Mouse (Mus musculus) CD4-positive, CD25-positive, alpha-beta regulatory T cell, adult 4 months (primary cell): ENCODE measurements around the gene Ddost. TPM values are rescaled to one million over a fixed set of nuclear protein-coding genes. Genes with fewer than 3 reads are reported as not detected.
A peak's percentile ranks its signal among the peaks of the same experiment; 100 is the strongest.

Experiments
- ATAC-seq: one replicate; pipeline ENCODE4 v1.8.0; 2017
- polyA plus RNA-seq, 2 experiments: library from polyadenylated mRNA; unstranded; fragments of 100-300 nt; shearing (Covaris generic); gene quantifications; one replicate each; pipeline ENCODE4 v1.2.1; 2017

The Ddost gene
- polyA plus RNA-seq: 100 to 1,000 TPM in 1 of 2 experiments, 10 to 100 TPM in 1; 92.3 to 122 TPM

GRCm38 (mm10) chr4:138304340-138305104 lies at the start of gene Ddost:
Gene Ddost, plus strand, starts transcription at chr4:138304730.
- ATAC-seq: peak; percentile 99

GRCm38 (mm10) chr4:138257116-138257687 lies 47.3 kb upstream of the Ddost start:
- ATAC-seq: no peak

GRCm38 (mm10) chr4:138258663-138259062 lies 45.9 kb upstream of the Ddost start:
- no peak for ATAC-seq

GRCm38 (mm10) chr4:138259482-138259881 lies 45.0 kb upstream of the Ddost start:
- ATAC-seq: no peak

GRCm38 (mm10) chr4:138261843-138262681 lies 42.5 kb upstream of the Ddost start:
- ATAC-seq: peak; percentile 85

GRCm38 (mm10) chr4:138267869-138268268 lies 36.7 kb upstream of the Ddost start:
- no peak for ATAC-seq

GRCm38 (mm10) chr4:138272011-138272997 lies 32.2 kb upstream of the Ddost start:
- no peak for ATAC-seq

- ATAC-seq: no peak
Measured at GRCm38 (mm10) chr4:138278346-138278745, 26.2 kb upstream of the Ddost start.

GRCm38 (mm10) chr4:138282834-138283233 lies 21.7 kb upstream of the Ddost start:
- ATAC-seq: peak; percentile 97

- ATAC-seq: no peak
Measured at GRCm38 (mm10) chr4:138286411-138286810, 18.1 kb upstream of the Ddost start.

GRCm38 (mm10) chr4:138288691-138289090 lies 15.8 kb upstream of the Ddost start:
- no peak for ATAC-seq

- ATAC-seq: no peak
Measured at GRCm38 (mm10) chr4:138292028-138292427, 12.5 kb upstream of the Ddost start.

- no peak for ATAC-seq
Measured at GRCm38 (mm10) chr4:138293261-138293948, 11.1 kb upstream of the Ddost start.

- ATAC-seq: no peak
Measured at GRCm38 (mm10) chr4:138293949-138294550, 10.5 kb upstream of the Ddost start.

GRCm38 (mm10) chr4:138301271-138301780 lies 3.2 kb upstream of the Ddost start:
- no peak for ATAC-seq

GRCm38 (mm10) chr4:138303011-138303410 lies 1.5 kb upstream of the Ddost start:
- no peak for ATAC-seq

GRCm38 (mm10) chr4:138303742-138304141 lies 788 bp upstream of the Ddost start:
- no peak for ATAC-seq

GRCm38 (mm10) chr4:138307025-138307424 lies 2.5 kb downstream of the Ddost start:
- no peak for ATAC-seq

- ATAC-seq: no peak
Measured at GRCm38 (mm10) chr4:138307739-138308138, 3.2 kb downstream of the Ddost start.

- ATAC-seq: no peak
Measured at GRCm38 (mm10) chr4:138310311-138310910, 5.9 kb downstream of the Ddost start.
